Mouse (Mus musculus) cerebellum, postnatal 4 days (tissue): ENCODE data around the gene Grb2.
"Not testable (repeated sequence)": the region's sequence is repeated elsewhere in the genome, so short reads cannot be mapped to it uniquely, and the experiment has no call there.

Experiments
- DNase-seq, 2 experiments: peaks; one replicate each; pipeline ENCODE4 v3.0.0; 2022; ENCODE audit warnings: low spot score in 2 of 2, mixed read lengths in 1 of 2

Grb2 gene

GRCm38 (mm10) chr11:115645498-115645897 lies 62.9 kb downstream of the Grb2 start:
- DNase-seq, result not testable (repeated sequence)

- DNase-seq, result no peak
Measured at GRCm38 (mm10) chr11:115644308-115644707, 64.1 kb downstream of the Grb2 start.

- DNase-seq, result no peak
Measured at GRCm38 (mm10) chr11:115643265-115643664, 65.1 kb downstream of the Grb2 start.

- DNase-seq, result no peak
Measured at GRCm38 (mm10) chr11:115642705-115643104, 65.7 kb downstream of the Grb2 start.

GRCm38 (mm10) chr11:115641664-115642036 lies 66.7 kb downstream of the Grb2 start:
- DNase-seq, result no peak

GRCm38 (mm10) chr11:115640978-115641663 lies 67.3 kb downstream of the Grb2 start:
- no peak for DNase-seq

GRCm38 (mm10) chr11:115640311-115640828 lies 68.0 kb downstream of the Grb2 start:
- DNase-seq, result no peak

GRCm38 (mm10) chr11:115639540-115639939 lies 68.9 kb downstream of the Grb2 start:
- no peak for DNase-seq

GRCm38 (mm10) chr11:115638498-115639409 lies 69.6 kb downstream of the Grb2 start:
- DNase-seq, result no peak

- no peak for DNase-seq
Measured at GRCm38 (mm10) chr11:115636960-115637359, 71.4 kb downstream of the Grb2 start.

GRCm38 (mm10) chr11:115635484-115635883 lies 72.9 kb downstream of the Grb2 start:
- no peak for DNase-seq

GRCm38 (mm10) chr11:115635041-115635440 lies 73.4 kb downstream of the Grb2 start:
- DNase-seq, result no peak

GRCm38 (mm10) chr11:115634109-115634508 lies 74.3 kb downstream of the Grb2 start:
- DNase-seq, result no peak

- DNase-seq, result no peak
Measured at GRCm38 (mm10) chr11:115632862-115633261, 75.5 kb downstream of the Grb2 start.

GRCm38 (mm10) chr11:115632247-115632646 lies 76.2 kb downstream of the Grb2 start:
- DNase-seq, result no peak

- DNase-seq, result peak in 1 of 2 experiments; percentile 42
Measured at GRCm38 (mm10) chr11:115631505-115631890, 76.9 kb downstream of the Grb2 start.

- DNase-seq, result no peak
Measured at GRCm38 (mm10) chr11:115630532-115631504, 77.6 kb downstream of the Grb2 start.

- no peak for DNase-seq
Measured at GRCm38 (mm10) chr11:115629734-115630531, 78.5 kb downstream of the Grb2 start.

- DNase-seq, result no peak
Measured at GRCm38 (mm10) chr11:115628465-115629101, 79.8 kb downstream of the Grb2 start.
